Mouse (Mus musculus) lung, embryonic 15.5 days (tissue): ENCODE measurements around the gene Slc28a1. TPM values are rescaled to one million over a fixed set of nuclear protein-coding genes. Genes with fewer than 3 reads are reported as not detected.
A peak's percentile ranks its signal among the peaks of the same experiment; 100 is the strongest.
"Not testable (repeated sequence)": the region's sequence is repeated elsewhere in the genome, so short reads cannot be mapped to it uniquely, and the experiment has no call there.

Experiments used
- ATAC-seq: fragments of 200-750 bp; cut with Nextera tagmentation; 2 replicates; pipeline ENCODE4 v1.8.0; 2017; ENCODE audit warnings: moderate number of reproducible peaks, borderline replicate concordance; ENCODE audit not compliant: low FRiP score, low TSS enrichment; ENCODE audit errors: extremely low read depth
- H3K27ac ChIP-seq: fragments of 300-500 bp; sonication (generic); 2 replicates; pipeline ENCODE4 v1.5.1; 2015; ENCODE audit warnings: moderate library complexity, mild to moderate bottlenecking, inconsistent platforms
- H3K27me3 ChIP-seq: fragments of 300-500 bp; sonication (generic); 2 replicates; pipeline ENCODE4 v1.6.1; 2015; ENCODE audit warnings: inconsistent platforms
- H3K36me3 ChIP-seq: fragments of 300-500 bp; sonication (generic); 2 replicates; pipeline ENCODE4 v1.6.1; 2015; ENCODE audit warnings: inconsistent platforms
- H3K4me1 ChIP-seq: fragments of 300-500 bp; sonication (generic); 2 replicates; pipeline ENCODE4 v1.6.1; 2015; ENCODE audit warnings: inconsistent platforms
- H3K4me2 ChIP-seq: fragments of 300-500 bp; sonication (generic); 2 replicates; pipeline ENCODE4 v1.6.1; 2015; ENCODE audit warnings: inconsistent platforms, mild to moderate bottlenecking, moderate library complexity
- H3K4me3 ChIP-seq: fragments of 300-500 bp; sonication (generic); 2 replicates; pipeline ENCODE4 v1.5.1; 2015; ENCODE audit warnings: mild to moderate bottlenecking, inconsistent platforms
- H3K9ac ChIP-seq: fragments of 300-500 bp; sonication (generic); 2 replicates; pipeline ENCODE4 v1.6.1; 2015; ENCODE audit warnings: inconsistent platforms
- H3K9me3 ChIP-seq: fragments of 300-500 bp; sonication (generic); 2 replicates; pipeline ENCODE4 v1.6.1; 2016; ENCODE audit warnings: inconsistent platforms
- WGBS: fragments of 180-500 bp; shearing (Covaris S2); methylation state at CpG from one replicate; pipeline ENCODE4 v1.1.7; 2015; 5-methylcytosine and 5-hydroxymethylcytosine counted together
- polyA plus RNA-seq: library from polyadenylated mRNA; unstranded; fragments of >200 nt; fragmentation: Nextera tagmentation; extraction: Ambion mirVana; gene quantifications from 2 replicates; pipeline ENCODE4 v1.2.1, GENCODE M21; 2015

Gene Slc28a1
- polyA plus RNA-seq, 1 experiment from 2014 or later: not detected

DNA sequence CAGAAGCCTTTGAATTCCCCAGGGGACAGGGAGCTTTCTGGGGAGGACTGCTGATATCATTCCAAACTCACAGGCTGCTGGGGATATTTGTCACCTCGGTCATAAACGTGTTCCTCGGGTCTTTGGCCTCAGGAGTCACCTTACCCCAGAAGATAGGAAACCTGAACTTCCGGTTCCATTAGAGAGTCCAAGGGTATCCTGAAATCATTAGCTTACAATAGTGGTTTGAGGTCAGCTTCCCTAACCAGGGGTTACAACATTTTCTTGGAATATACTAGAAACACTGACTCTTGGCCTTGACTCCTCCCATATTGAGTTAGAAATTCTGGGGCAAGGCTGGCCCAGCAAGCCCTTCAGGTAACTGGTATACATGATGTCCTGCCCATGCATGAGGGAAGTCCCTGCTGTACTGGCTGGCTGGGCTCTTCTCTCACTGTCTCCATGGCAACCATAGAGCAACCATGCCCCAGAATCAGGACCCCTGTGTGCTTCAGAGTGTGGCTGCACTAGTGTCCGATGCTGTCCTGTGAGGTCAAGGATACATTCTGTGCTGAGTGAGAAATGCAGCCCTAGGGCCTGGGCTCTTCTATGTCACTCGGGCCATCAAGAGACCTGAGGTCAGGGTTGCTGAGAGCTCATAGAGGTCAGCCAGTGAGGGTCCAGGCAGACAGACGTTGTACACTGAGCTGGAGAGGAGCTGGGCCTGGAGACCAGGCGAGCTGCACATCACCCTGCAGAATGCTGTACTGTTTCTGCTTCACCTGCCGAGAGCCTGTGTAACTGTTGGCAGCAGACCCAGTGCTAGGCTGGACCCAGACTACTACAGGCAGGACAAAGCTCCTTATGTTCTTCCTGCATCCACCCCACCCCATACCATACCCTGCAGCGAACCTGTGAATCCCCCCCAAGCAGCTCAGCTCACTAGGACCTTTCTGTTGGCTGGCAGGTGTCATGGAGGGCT lies 10.9 kb downstream of the Slc28a1 start:
- 47% methylated on average over 10 of the region's 10 CpGs for WGBS
- Histone ChIP-seq H3K9me3 (no peaks in the 10 kb centered on the region), H3K36me3 (no peaks in the 10 kb centered on the region), H3K4me2 (no peak overlapping the region), H3K4me3 (no peak overlapping the region), H3K27ac (no peak overlapping the region), H3K9ac (no peak overlapping the region), H3K27me3 (no peaks in the 10 kb centered on the region), H3K4me1 (no peaks in the 10 kb centered on the region)
- ATAC-seq: no peak

GRCm38 (mm10) chr7:81131864-81132263 lies 17.3 kb downstream of the Slc28a1 start:
- H3K9me3 ChIP-seq: no peaks in the 10 kb centered on the region
- no peaks in the 10 kb centered on the region for H3K27me3 ChIP-seq
- H3K4me1 ChIP-seq: peaks cover 18% of the 10 kb centered on the region
- WGBS: 52% methylated on average over 7 of the region's 7 CpGs
- no peak overlapping the region for H3K27ac ChIP-seq
- no peaks in the 10 kb centered on the region for H3K36me3 ChIP-seq
- H3K4me2 ChIP-seq: no peak overlapping the region
- no peak for ATAC-seq
- no peak overlapping the region for H3K9ac ChIP-seq
- H3K4me3 ChIP-seq: no peak overlapping the region

- Histone ChIP-seq H3K4me1 (peaks cover 18% of the 10 kb centered on the region), H3K4me3 (no peak overlapping the region), H3K36me3 (no peaks in the 10 kb centered on the region), H3K9ac (no peak overlapping the region), H3K9me3 (no peaks in the 10 kb centered on the region), H3K27me3 (no peaks in the 10 kb centered on the region), H3K27ac (no peak overlapping the region), H3K4me2 (no peak overlapping the region)
- ATAC-seq: peak; percentile 55
- 20% methylated on average over 2 of the region's 2 CpGs for WGBS
Measured at GRCm38 (mm10) chr7:81132851-81133279, 18.3 kb downstream of the Slc28a1 start.

- H3K36me3 ChIP-seq: no peaks in the 10 kb centered on the region
- no peak overlapping the region for H3K9ac ChIP-seq
- no peak overlapping the region for H3K27ac ChIP-seq
- no peaks in the 10 kb centered on the region for H3K9me3 ChIP-seq
- H3K4me3 ChIP-seq: no peak overlapping the region
- H3K27me3 ChIP-seq: no peaks in the 10 kb centered on the region
- 73% methylated on average over 6 of the region's 6 CpGs for WGBS
- no peak overlapping the region for H3K4me2 ChIP-seq
- no peak for ATAC-seq
- H3K4me1 ChIP-seq: peaks cover 18% of the 10 kb centered on the region
Measured at GRCm38 (mm10) chr7:81133416-81133815, 18.8 kb downstream of the Slc28a1 start.

DNA sequence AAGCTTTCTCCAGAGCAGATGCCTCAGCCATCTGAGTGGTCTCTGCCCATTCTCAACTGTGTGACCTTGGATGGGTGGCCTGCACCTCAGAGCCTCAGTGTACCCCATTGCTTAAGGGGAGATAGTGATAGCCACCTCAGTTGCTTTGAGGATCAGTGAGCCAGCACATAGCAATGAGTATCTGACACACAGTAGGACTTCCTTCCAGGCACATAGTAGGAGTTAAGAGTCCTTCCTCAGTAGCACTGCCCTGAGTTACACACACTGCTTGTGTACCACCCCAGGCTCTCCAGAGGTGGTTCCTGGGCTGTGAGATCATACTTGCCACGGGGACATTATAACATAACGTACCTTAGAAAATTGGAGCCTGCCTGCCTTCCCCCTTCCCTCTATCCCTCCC lies 19.3 kb downstream of the Slc28a1 start:
- no peak overlapping the region for H3K4me3 ChIP-seq
- H3K4me2 ChIP-seq: peak overlapping the region; percentile 54; the same call in 1 of the 2 replicates
- H3K27ac ChIP-seq: no peak overlapping the region
- no peaks in the 10 kb centered on the region for H3K36me3 ChIP-seq
- WGBS: 63% methylated on average over 2 of the region's 2 CpGs
- no peaks in the 10 kb centered on the region for H3K9me3 ChIP-seq
- H3K27me3 ChIP-seq: no peaks in the 10 kb centered on the region
- peaks cover 18% of the 10 kb centered on the region for H3K4me1 ChIP-seq
- no peak for ATAC-seq
- H3K9ac ChIP-seq: no peak overlapping the region

DNA sequence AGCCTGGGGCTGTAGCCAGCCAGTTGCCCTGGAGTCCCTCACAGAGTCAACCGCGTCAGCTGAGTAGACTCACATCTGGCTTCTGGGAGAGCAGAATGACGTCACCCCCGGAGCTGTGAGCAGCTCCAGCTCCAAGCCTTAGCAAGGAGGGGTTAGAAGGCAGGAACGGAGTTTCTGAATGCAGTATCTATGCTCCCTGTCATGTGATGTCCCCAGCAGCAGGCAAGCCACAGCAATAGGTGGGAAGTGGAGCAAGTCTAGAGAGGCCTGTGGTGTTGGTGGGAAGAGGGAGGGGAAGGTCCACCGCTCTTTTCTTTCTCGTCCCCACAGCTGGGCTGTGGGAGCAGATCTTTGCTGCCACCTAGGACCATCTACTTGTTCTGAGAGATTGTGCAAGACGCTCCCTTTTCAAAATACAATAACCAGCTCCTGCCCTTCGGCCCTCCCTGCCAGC lies 20.0 kb downstream of the Slc28a1 start:
- Histone ChIP-seq H3K9me3 (no peaks in the 10 kb centered on the region), H3K36me3 (no peaks in the 10 kb centered on the region), H3K4me3 (peak overlapping the region; percentile 24), H3K27ac (peak overlapping the region; percentile 35; the same call in 1 of the 2 replicates), H3K4me1 (peaks cover 18% of the 10 kb centered on the region), H3K4me2 (peak overlapping the region; percentile 54), H3K9ac (0 out of 2 replicates have a peak overlapping the region, but pooled peaks have one; percentile 28), H3K27me3 (no peaks in the 10 kb centered on the region)
- WGBS: 6% methylated on average over 9 of the region's 9 CpGs
- ATAC-seq: peak; percentile 82

DNA sequence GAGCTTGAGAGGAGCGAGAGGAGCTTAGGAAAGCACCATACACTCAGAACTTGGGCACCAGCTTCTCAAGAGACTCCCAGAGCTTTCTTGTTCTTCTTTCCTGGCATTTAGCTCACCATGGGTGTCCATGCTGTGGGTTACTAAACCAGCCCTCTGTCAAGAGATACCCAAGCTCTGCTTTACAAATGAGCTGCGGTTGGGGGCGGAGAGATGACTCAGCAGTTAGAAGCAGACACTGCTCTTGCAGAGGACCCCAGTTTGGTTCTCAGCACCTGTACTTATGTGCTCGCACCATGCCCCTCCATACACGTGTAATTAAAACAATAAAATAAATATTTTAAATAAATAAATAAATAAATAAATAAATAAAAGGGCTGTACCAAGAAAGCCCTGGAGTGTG lies 22.7 kb downstream of the Slc28a1 start:
- Histone ChIP-seq H3K9me3 (no peaks in the 10 kb centered on the region), H3K36me3 (no peaks in the 10 kb centered on the region), H3K27me3 (no peaks in the 10 kb centered on the region), H3K27ac (no peak overlapping the region), H3K4me2 (no peak overlapping the region), H3K4me3 (no peak overlapping the region), H3K4me1 (peaks cover 18% of the 10 kb centered on the region), H3K9ac (no peak overlapping the region)
- ATAC-seq: no peak
- 79% methylated on average over 5 of the region's 5 CpGs for WGBS

DNA sequence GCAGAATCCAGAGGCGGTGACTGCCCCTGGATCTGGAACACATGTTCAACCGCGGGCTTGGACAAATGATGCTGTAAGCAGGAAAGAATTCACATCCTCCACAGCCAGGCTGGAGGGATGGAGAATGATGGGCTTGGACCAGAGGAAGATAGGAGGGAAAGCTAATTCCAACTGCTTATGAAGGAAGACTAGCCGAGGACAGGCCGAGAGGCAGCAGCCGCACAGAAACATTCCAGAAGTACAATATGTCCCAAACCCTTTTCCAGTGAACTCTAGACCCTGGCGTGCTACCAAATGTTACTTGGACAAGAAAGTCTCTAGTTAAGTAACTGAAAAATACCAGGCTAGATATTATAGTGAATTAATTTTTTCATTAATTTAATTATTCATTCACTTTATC lies 24.5 kb downstream of the Slc28a1 start:
- Histone ChIP-seq H3K9ac (no peak overlapping the region), H3K4me2 (no peak overlapping the region), H3K27me3 (no peaks in the 10 kb centered on the region), H3K4me3 (no peak overlapping the region), H3K36me3 (no peaks in the 10 kb centered on the region), H3K4me1 (peaks cover 11% of the 10 kb centered on the region), H3K27ac (no peak overlapping the region), H3K9me3 (no peaks in the 10 kb centered on the region)
- no peak for ATAC-seq
- 65% methylated on average over 7 of the region's 7 CpGs for WGBS

DNA sequence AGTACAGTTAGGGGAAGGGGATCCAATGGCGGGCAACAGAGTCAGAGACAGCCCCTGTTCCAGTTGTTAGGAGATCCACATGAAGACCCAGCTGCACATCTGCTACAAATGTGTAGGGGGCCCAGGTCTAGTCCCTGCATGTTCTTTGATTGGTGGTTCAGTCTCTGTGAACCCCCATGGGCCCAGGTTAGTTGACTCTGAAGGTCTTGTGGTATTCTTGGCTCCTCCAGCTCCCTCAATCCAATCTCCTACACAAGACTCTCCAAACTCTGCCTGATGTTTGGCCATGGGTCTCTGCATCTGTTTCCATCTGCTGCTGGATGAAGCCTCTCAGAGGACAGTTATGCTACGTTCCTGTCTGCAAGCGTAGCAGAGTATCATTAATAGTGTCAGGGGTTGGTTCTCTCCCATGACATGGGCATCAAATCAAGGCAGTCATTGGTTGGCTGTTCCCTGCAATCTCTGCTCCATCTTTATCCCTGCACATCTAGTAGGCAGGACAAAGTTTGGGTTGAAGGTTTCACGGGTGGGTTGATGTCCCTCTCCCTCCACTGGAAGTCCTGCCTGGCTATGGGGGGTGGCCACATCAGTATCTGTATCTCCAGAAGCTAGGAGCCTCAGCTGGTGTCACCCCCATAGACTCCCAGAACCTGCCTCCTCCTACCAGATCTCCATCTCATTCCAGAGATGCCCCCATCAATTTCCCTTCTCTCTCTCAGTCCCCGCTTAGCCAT lies 25.2 kb downstream of the Slc28a1 start:
- Histone ChIP-seq H3K4me1 (peaks cover 4% of the 10 kb centered on the region; the same call in 1 of the 2 replicates), H3K4me2 (no peak overlapping the region), H3K4me3 (no peak overlapping the region), H3K36me3 (no peaks in the 10 kb centered on the region), H3K27ac (no peak overlapping the region), H3K9ac (no peak overlapping the region), H3K9me3 (no peaks in the 10 kb centered on the region), H3K27me3 (no peaks in the 10 kb centered on the region)
- no peak for ATAC-seq
- WGBS: 76% methylated on average over 5 of the region's 5 CpGs

GRCm38 (mm10) chr7:81141541-81141940 lies 26.9 kb downstream of the Slc28a1 start:
- H3K4me1 ChIP-seq: no peaks in the 10 kb centered on the region
- H3K27ac ChIP-seq: no peak overlapping the region
- no peak for ATAC-seq
- H3K4me3 ChIP-seq: no peak overlapping the region
- no peaks in the 10 kb centered on the region for H3K9me3 ChIP-seq
- H3K36me3 ChIP-seq: no peaks in the 10 kb centered on the region
- H3K4me2 ChIP-seq: no peak overlapping the region
- no peak overlapping the region for H3K9ac ChIP-seq
- H3K27me3 ChIP-seq: no peaks in the 10 kb centered on the region
- 81% methylated on average over 1 of the region's 1 CpGs for WGBS

DNA sequence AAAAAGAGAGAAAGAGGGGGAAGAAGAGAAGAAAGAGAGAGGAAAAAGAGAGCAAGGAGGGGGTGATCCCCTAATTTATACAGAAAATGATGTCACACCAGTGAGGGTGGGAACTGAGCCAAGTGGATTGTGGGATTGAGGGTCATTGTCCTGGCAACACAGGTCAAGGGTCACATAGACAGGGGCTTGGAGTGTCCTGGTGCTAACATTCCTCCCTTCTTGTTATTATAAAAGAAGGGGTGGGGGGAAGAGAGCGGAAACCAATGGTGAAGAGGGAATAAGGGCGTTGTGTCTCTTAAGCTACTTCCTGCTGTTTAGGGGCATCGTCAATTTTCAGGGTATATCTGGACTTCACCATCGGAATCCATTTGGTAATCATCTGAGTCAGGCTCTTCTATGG lies 28.5 kb downstream of the Slc28a1 start:
- H3K4me3 ChIP-seq, H3K9ac ChIP-seq, H3K4me1 ChIP-seq, H3K36me3 ChIP-seq, ATAC-seq, H3K4me2 ChIP-seq, H3K27ac ChIP-seq, H3K9me3 ChIP-seq, H3K27me3 ChIP-seq: not testable (repeated sequence)
- WGBS: 56% methylated on average over 4 of the region's 4 CpGs

GRCm38 (mm10) chr7:81149759-81150158 lies 35.2 kb downstream of the Slc28a1 start:
- no peak overlapping the region for H3K27ac ChIP-seq
- WGBS: 75% methylated on average over 11 of the region's 11 CpGs

More at GRCm38 (mm10) chr7:81149759-81150158, 35.2 kb downstream of the Slc28a1 start:
- no peaks in the 10 kb centered on the region for H3K9me3 ChIP-seq
- no peaks in the 10 kb centered on the region for H3K36me3 ChIP-seq
- no peaks in the 10 kb centered on the region for H3K27me3 ChIP-seq
- no peak overlapping the region for H3K4me2 ChIP-seq
- no peak overlapping the region for H3K4me3 ChIP-seq
- no peak for ATAC-seq
- no peaks in the 10 kb centered on the region for H3K4me1 ChIP-seq
- no peak overlapping the region for H3K9ac ChIP-seq
